Mouse (Mus musculus) monocyte, adult 5-6 weeks (primary cell): ENCODE measurements around the gene Gdf1. TPM values are rescaled to one million over a fixed set of nuclear protein-coding genes. Genes with fewer than 3 reads are reported as not detected.

Source experiments
- ATAC-seq: fragments of 153-309, 156-312 bp; replicated peaks from 2 replicates; pipeline ENCODE4 v1.8.0; 2017; ENCODE audit warnings: mild to moderate bottlenecking; ENCODE audit not compliant: low TSS enrichment, insufficient number of reproducible peaks, severe bottlenecking, poor library complexity, low FRiP score
- total RNA-seq: library from RNA; stranded (forward); fragments of 200-1000, 200-491, 200-594 nt; gene quantifications from 3 replicates; pipeline ENCODE4 v1.2.3, GENCODE M21; 2017

Gene Gdf1
- total RNA-seq, 1 experiment from 2014 or later: not detected

- no peak for ATAC-seq
Measured at GRCm38 (mm10) chr8:70354004-70354403, 24.4 kb downstream of the Gdf1 start.

DNA sequence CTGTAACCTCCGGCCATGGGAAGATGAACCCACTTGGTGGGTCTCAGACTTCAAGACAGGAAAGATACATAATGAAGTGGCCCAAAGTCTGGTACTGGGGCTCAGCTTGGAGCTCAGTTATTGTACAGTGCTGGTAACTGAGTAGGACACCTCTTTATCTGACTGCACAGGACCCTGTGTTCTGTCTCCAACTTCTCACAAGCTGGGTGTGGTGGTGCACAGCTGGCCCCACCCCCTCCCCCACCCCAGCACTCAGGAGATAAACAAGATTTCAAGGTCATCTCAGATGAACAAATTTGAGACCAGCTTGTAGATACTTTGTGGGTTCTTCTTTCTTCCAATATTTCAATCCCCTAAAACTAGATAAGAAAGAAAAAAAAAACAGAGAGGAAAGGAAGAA lies 26.5 kb downstream of the Gdf1 start:
- ATAC-seq: no peak

- no peak for ATAC-seq
Measured at GRCm38 (mm10) chr8:70359411-70359810, 29.8 kb downstream of the Gdf1 start.

- no peak for ATAC-seq
Measured at GRCm38 (mm10) chr8:70360769-70361168, 31.2 kb downstream of the Gdf1 start.

- no peak for ATAC-seq
Measured at GRCm38 (mm10) chr8:70361484-70362032, 31.9 kb downstream of the Gdf1 start.

DNA sequence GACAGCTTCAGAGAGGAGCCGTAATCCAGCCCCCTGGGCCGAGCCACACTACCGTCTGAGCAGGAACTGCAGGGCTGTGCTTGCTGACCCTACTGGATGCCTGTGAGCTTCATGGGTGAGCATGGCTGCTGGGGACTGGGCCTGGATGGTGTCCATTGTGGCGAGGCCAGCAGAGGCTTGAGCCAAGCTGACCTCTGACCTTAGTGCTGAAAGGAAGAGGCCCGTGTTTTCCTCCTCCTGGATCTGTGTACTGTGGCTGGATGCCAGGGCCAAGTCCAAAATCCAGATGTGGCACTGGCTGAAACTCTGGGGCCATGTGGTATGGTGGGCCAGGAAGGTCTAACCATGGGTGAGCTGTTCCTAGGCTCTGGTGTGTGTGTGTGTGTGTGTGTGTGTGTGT lies 34.4 kb downstream of the Gdf1 start:
- no peak for ATAC-seq

- no peak for ATAC-seq
Measured at GRCm38 (mm10) chr8:70366588-70366987, 37.0 kb downstream of the Gdf1 start.

GRCm38 (mm10) chr8:70370476-70370875 lies 40.9 kb downstream of the Gdf1 start:
- ATAC-seq: no peak

GRCm38 (mm10) chr8:70371951-70372350 lies 42.3 kb downstream of the Gdf1 start:
- no peak for ATAC-seq

- no peak for ATAC-seq
Measured at GRCm38 (mm10) chr8:70373397-70374317, 44.0 kb downstream of the Gdf1 start, which contains the start of gene Comp. Comp (plus strand) TSS chr8:70373558.

DNA sequence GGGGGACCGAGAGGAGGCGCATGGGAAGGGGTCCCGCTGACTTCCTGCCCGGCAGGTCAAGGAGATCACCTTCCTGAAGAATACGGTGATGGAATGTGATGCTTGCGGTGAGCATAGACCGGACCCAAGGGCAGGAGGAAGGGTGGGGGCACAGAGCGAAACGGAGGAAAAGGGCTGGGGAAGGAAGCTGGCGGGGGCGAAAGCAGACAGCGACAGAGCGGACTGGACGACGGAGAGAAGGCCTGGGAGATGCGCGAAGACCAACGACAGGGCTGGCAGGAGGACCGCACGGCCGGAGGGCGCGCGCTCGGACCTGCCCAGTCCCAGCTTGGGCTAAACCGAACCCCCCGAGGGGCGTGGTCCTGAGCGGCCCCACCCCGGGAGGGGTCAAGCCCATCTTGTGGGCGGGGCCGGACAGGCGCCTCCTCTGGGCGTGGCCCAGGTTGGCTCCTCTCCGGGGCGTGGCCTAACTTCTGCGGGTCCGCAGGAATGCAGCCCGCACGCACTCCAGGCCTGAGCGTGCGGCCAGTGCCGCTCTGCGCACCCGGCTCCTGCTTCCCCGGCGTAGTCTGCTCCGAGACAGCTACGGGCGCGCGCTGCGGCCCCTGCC lies 44.8 kb downstream of the Gdf1 start:
- peak; percentile 41 for ATAC-seq

DNA sequence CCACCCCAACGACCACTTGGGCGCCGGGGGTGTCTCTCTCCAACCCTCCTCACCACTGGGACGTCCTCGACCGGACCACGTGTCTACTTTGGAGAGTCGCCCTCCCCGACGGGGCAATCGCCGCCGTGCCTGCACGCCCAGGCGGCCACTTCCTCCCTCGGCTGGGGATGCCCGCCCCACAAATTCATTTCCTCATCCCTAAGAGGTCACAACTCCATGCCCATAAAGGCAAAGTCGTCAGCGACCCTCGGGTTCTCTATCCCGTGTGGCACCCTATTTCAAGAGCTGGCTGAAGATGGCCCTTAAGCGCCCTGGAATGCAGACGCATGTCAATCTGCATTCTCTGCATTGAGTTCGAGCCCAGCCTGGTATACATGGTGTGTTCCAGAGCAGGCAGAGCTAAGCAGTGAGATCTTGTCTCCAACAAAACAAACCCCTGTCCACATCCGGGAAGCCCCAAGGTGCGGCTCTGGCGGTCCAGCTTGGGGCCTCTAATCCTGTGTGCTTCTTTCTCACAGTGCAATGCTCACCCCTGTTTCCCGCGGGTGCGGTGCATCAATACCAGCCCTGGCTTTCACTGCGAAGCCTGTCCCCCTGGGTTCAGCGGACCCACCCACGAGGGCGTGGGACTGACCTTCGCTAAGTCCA lies 45.7 kb downstream of the Gdf1 start:
- ATAC-seq: peak; percentile 44

DNA sequence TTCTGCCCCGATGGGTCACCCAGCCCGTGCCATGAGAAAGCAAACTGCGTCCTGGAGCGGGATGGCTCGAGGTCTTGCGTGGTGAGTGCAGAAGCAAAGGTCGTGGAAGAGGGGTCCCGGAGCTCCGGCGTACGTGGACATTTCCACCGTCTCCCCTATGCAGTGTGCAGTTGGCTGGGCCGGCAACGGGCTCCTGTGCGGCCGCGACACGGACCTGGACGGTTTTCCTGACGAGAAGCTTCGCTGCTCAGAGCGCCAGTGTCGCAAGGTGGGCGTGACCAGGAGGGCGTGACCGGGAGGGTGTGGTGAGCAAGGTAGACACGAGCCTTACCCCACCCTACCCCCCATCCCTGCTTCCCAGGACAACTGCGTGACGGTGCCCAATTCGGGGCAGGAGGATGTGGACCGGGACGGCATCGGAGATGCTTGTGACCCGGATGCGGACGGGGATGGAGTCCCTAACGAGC lies 46.7 kb downstream of the Gdf1 start:
- ATAC-seq: no peak

- ATAC-seq: no peak
Measured at GRCm38 (mm10) chr8:70377049-70377448, 47.4 kb downstream of the Gdf1 start.

DNA sequence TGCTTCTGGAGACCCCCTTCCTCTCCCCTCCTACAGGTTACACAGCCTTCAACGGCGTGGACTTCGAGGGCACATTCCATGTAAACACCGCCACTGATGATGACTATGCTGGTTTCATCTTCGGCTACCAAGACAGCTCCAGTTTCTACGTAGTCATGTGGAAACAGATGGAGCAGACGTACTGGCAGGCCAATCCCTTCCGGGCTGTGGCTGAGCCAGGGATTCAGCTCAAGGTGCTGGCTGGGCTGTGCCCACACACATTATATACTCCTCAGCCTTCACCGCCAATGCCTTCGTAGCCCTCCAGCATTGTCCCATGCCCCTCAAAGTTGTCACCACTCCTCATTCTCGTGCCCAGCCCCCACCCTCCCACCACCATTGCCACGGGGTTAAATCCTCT lies 50.5 kb downstream of the Gdf1 start:
- ATAC-seq: no peak

Other genes with a start within 250 kb of the Gdf1 start
- not detected in 3 replicates for gene Hapln4, start 246.4 kb upstream of the Gdf1 start, total RNA-seq
- gene Ncan, start 208.9 kb upstream of the Gdf1 start, total RNA-seq: not detected in 3 replicates
- gene Nr2c2ap, start 198.5 kb upstream of the Gdf1 start, total RNA-seq: 6.0 to 12.0 TPM (median 11.1 TPM) in 3 replicates
- gene Rfxank, start 190.7 kb upstream of the Gdf1 start, total RNA-seq: 12.5 to 17.9 TPM (median 17.8 TPM) in 3 replicates
- gene Borcs8, start 190.3 kb upstream of the Gdf1 start, total RNA-seq: 60.6 to 63.2 TPM (median 61.3 TPM) in 3 replicates
- gene Mef2b, start 190.1 kb upstream of the Gdf1 start, total RNA-seq: 0.78 to 1.5 TPM in 2 of 3 replicates, not detected in the other
- gene Tmem161a, start 157.5 kb upstream of the Gdf1 start, total RNA-seq: 4.2 to 14.5 TPM (median 9.0 TPM) in 3 replicates
- gene Slc25a42, start 117.5 kb upstream of the Gdf1 start, total RNA-seq: 0.32 to 1.4 TPM in 2 of 3 replicates, not detected in the other
- gene Sugp2, start 95.6 kb upstream of the Gdf1 start, total RNA-seq: 14.0 to 47.5 TPM (median 21.6 TPM) in 3 replicates
- gene Armc6, start 95.4 kb upstream of the Gdf1 start, total RNA-seq: 1.7 to 8.4 TPM (median 2.9 TPM) in 3 replicates
- gene Homer3, start 47.0 kb upstream of the Gdf1 start, total RNA-seq: 2.0 to 3.7 TPM (median 3.4 TPM) in 3 replicates
- 74.6 to 94.0 TPM (median 75.3 TPM) in 3 replicates for gene Ddx49, start 27.3 kb upstream of the Gdf1 start, total RNA-seq
- 79.7 to 131 TPM (median 108 TPM) in 3 replicates for gene Cope, start 27.3 kb upstream of the Gdf1 start, total RNA-seq
- not detected in 3 replicates for gene Cers1, start 14.0 kb upstream of the Gdf1 start, total RNA-seq
- 21.5 to 44.5 TPM (median 27.6 TPM) in 3 replicates for gene Upf1, start 23.5 kb downstream of the Gdf1 start, total RNA-seq
- gene Comp, start 43.7 kb downstream of the Gdf1 start, total RNA-seq: 0.11 to 4.1 TPM (median 0.19 TPM) in 3 replicates
- gene Crtc1, start 109.8 kb downstream of the Gdf1 start, total RNA-seq: 1.8 to 7.0 TPM (median 6.5 TPM) in 3 replicates
- gene Klhl26, start 147.2 kb downstream of the Gdf1 start, total RNA-seq: 3.3 to 8.3 TPM (median 3.4 TPM) in 3 replicates
- not detected in 3 replicates for gene Tmem59l, start 157.5 kb downstream of the Gdf1 start, total RNA-seq
- gene Crlf1, start 163.3 kb downstream of the Gdf1 start, total RNA-seq: not detected in 3 replicates
- gene Rex1bd, start 176.9 kb downstream of the Gdf1 start, total RNA-seq: 16.6 to 32.7 TPM (median 26.1 TPM) in 3 replicates
- 1,178 to 1,886 TPM (median 1,315 TPM) in 3 replicates for gene Uba52, start 181.0 kb downstream of the Gdf1 start, total RNA-seq
- 147 to 174 TPM (median 173 TPM) in 3 replicates for gene Fkbp8, start 197.9 kb downstream of the Gdf1 start, total RNA-seq
- 63.0 to 84.2 TPM (median 67.0 TPM) in 3 replicates for gene Kxd1, start 198.1 kb downstream of the Gdf1 start, total RNA-seq
- 13.9 to 16.9 TPM (median 15.1 TPM) in 3 replicates for gene Ell, start 209.6 kb downstream of the Gdf1 start, total RNA-seq